Mouse (Mus musculus) MEL (cell line): ENCODE results near the gene Ccdc88c.

Experiments used
- CTCF ChIP-seq, 3 experiments: IDR thresholded peaks in 2 of 3; conservative IDR thresholded peaks in 1 of 3; 2 replicates each; pipeline ENCODE4 v1.5.1; 2011 to 2012; ENCODE audit warnings: low read length in 3 of 3, low read depth in 2 of 3, mild to moderate bottlenecking in 2 of 3, improper control_type of control experiment in 1 of 3, inconsistent platforms in 1 of 3, mixed read lengths in 1 of 3, moderate library complexity in 1 of 3; ENCODE audit not compliant: control insufficient read depth in 1 of 3, insufficient read depth in 1 of 3, poor library complexity in 1 of 3, severe bottlenecking in 1 of 3
- EP300 ChIP-seq, 2 experiments: IDR thresholded peaks; 2 replicates each; pipeline ENCODE4 v1.6.1; 2011; ENCODE audit warnings: improper control_type of control experiment in 2 of 2, low read length in 2 of 2, low read depth in 1 of 2, mild to moderate bottlenecking in 1 of 2
- GATA1 ChIP-seq: IDR thresholded peaks from 2 replicates; pipeline ENCODE4 v1.6.1; 2011; ENCODE audit warnings: low read depth, low read length, improper control_type of control experiment
- KAT2A ChIP-seq: conservative IDR thresholded peaks from 2 replicates; pipeline ENCODE4 v1.6.1; 2012; ENCODE audit warnings: low read depth, low read length, improper control_type of control experiment, inconsistent platforms
- MEF2A ChIP-seq: IDR thresholded peaks from 2 replicates; pipeline ENCODE4 v1.6.1; 2014; ENCODE audit warnings: low read depth, mild to moderate bottlenecking, inconsistent platforms, low read length, improper control_type of control experiment; ENCODE audit not compliant: poor library complexity, insufficient replicate concordance, severe bottlenecking; ENCODE audit errors: extremely low read depth
- MYC ChIP-seq: IDR thresholded peaks from 2 replicates; pipeline ENCODE4 v1.6.1; 2011; ENCODE audit warnings: low read depth, mild to moderate bottlenecking, low read length, improper control_type of control experiment, moderate library complexity
- NRF1 ChIP-seq: IDR thresholded peaks from 2 replicates; pipeline ENCODE4 v1.6.1; 2014; ENCODE audit warnings: low read depth, mild to moderate bottlenecking, inconsistent platforms, low read length, improper control_type of control experiment, moderate library complexity; ENCODE audit not compliant: poor library complexity, insufficient read depth, severe bottlenecking
- POLR2A ChIP-seq, 2 experiments: IDR thresholded peaks; 2 replicates each; pipeline ENCODE4 v1.6.1; 2011 to 2012; ENCODE audit warnings: low read length in 2 of 2, mild to moderate bottlenecking in 2 of 2, control low read depth in 1 of 2, improper control_type of control experiment in 1 of 2, low read depth in 1 of 2, moderate library complexity in 1 of 2; ENCODE audit not compliant: control insufficient read depth in 1 of 2, insufficient read depth in 1 of 2, poor library complexity in 1 of 2
- RAD21 ChIP-seq: IDR thresholded peaks from 2 replicates; pipeline ENCODE4 v1.6.1; 2011; ENCODE audit warnings: mild to moderate bottlenecking, low read depth, low read length, improper control_type of control experiment
- RCOR1 ChIP-seq: IDR thresholded peaks from 2 replicates; pipeline ENCODE4 v1.6.1; 2012; ENCODE audit warnings: low read depth, mild to moderate bottlenecking, inconsistent platforms, low read length, improper control_type of control experiment
- USF1 ChIP-seq: IDR thresholded peaks from 2 replicates; pipeline ENCODE4 v1.6.1; 2014; ENCODE audit warnings: low read depth, mild to moderate bottlenecking, inconsistent platforms, low read length, improper control_type of control experiment, moderate library complexity

DNA sequence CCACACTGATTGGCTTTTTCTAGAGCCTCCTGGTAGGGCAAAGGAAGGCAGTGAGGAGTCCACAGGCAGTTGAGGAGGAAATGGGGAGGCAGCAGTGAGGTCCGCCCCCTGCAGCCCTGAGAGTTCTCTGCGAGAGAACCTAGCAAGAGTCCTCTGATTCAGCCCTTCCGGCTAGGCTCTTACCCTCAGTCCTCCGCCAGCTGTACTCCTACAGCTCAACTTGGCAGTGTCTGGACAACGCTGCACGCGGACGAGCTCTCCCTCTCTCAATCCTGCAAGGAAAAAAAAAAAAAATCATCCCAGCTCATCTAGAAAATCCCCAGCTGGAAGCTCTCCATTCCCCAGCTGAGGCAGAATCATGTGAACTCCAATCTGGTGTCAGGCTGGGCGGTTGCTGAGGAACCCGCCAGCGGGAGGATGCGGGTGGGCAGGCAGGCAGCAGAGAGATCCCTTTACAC, 141.0 kb downstream of the Ccdc88c start:
- no peak for TF ChIP-seq EP300 (IDR thresholded peaks at IDR 0.05; ENCODE audit: low read depth in 1 of 2, low read length in 2 of 2)
- no peak for TF ChIP-seq RCOR1
- TF ChIP-seq MYC = no peak
- no peak for TF ChIP-seq KAT2A
- TF ChIP-seq USF1 = no peak
- TF ChIP-seq POLR2A (IDR thresholded peaks at IDR 0.05; ENCODE audit: control insufficient read depth in 1 of 2, insufficient read depth in 1 of 2, low read depth in 1 of 2, low read length in 2 of 2, poor library complexity in 1 of 2) = no peak
- no peak for TF ChIP-seq CTCF (IDR thresholded peaks at IDR 0.05 in 2 of 3, conservative IDR thresholded peaks at IDR 0.05 in 1 of 3; ENCODE audit: control insufficient read depth in 1 of 3, insufficient read depth in 1 of 3, low read depth in 2 of 3, low read length in 3 of 3, poor library complexity in 1 of 3, severe bottlenecking in 1 of 3)
- TF ChIP-seq RAD21 = no peak
- no peak for TF ChIP-seq NRF1
- no peak for TF ChIP-seq GATA1
- no peak for TF ChIP-seq MEF2A
